ENCODE assay signal across 17 mouse cellular contexts in the genomic region with DNA sequence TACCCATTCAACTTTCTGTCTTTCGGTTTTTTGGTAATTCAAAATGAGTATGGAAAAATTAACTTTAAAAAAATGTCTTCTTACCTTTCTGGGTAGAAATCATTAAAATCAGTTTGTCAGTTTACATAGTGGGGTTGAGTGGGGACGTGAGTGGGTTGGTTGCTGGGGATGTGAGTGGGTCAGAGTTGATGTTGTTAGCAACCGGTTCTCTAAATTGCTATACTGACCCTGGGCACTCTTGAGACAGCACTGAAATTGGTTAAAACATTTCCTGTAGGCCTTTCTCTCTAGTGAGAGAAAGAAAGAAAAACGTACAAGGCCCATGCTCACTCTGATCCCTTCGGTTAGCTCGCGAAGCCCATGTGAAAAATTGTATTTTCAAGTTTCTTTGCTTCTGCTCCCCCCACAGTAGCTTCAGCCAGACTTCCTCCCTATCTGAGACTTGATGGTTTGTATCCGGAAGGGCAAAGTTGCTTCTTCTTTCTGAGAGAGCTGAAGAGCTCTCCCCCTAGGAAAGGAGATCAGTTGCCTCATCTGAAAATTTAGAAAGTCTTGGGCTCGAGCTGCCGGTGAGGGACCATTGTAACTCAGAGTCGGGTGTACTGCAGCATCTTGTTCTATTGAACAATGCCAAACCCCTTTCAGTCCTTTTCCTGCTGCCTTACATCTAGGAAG.
DNase-seq lines count a peak whose midpoint lies in the region; ATAC-seq and TF ChIP-seq lines count a peak whose summit lies in the region.
"Had no signal": no experiment of that assay in that cellular context is flagged by ENCODE, and none has a peak within 500 bp of the region (broad histone marks: within the 10 kb centered on the region; RNA-seq: fewer than 3 reads in every experiment).

No protein-coding gene starts in this region.

- H3K4me1 ChIP-seq in small intestine, adult 2 months (ENCODE audit: control insufficient read depth, insufficient read depth, insufficient read length, low read length) = no peaks in the 10 kb centered on the region
- H3K4me1 ChIP-seq: embryonic facial prominence, embryonic 15.5 days; forebrain, embryonic 13.5 days; liver, embryonic 13.5 days; midbrain, embryonic 15.5 days had no signal

- peak; percentile 31 to 48 for DNase-seq in spleen, postnatal 36 days (ENCODE audit: low spot score in 2 of 2)
- no peak for DNase-seq in spleen, postnatal 10 days (ENCODE audit: low spot score in 2 of 2)
- no peak for DNase-seq in lung, postnatal 25 days (ENCODE audit: low spot score)
- DNase-seq: cerebellum, adult 11-12 months; heart, postnatal 14 days; kidney, adult 8-10 months; kidney, postnatal 4 days; liver, embryonic 13.5 days; lung, postnatal 10 days had no signal

- 79% methylated on average over 11 of the region's 11 CpGs for WGBS in small intestine, adult 2 months

- no peaks in the 10 kb centered on the region for H3K36me3 ChIP-seq in small intestine, adult 2 months (ENCODE audit: control insufficient read depth, insufficient read depth, low read length)
- H3K36me3 ChIP-seq: embryonic facial prominence, embryonic 15.5 days; liver, embryonic 13.5 days; midbrain, embryonic 15.5 days had no signal

- TF ChIP-seq POLR2A in small intestine, adult 2 months (IDR thresholded peaks at IDR 0.05; ENCODE audit: low read depth, low read length) = no peak

- H3K27me3 ChIP-seq in small intestine, adult 2 months (ENCODE audit: control insufficient read depth, insufficient read depth, low read length) = no peaks in the 10 kb centered on the region

- TF ChIP-seq CTCF in small intestine, adult 2 months (IDR thresholded peaks at IDR 0.05; ENCODE audit: extremely low read depth, insufficient read length, insufficient replicate concordance, low read depth, low read length) = no peak

- ATAC-seq in activated CD4-positive, CD25-positive, alpha-beta regulatory T cell, adult 4 months = peak; percentile 30
- ATAC-seq in hematopoietic stem cell, adult 5-6 weeks (replicated peaks in 1 of 2; ENCODE audit: insufficient read depth in 1 of 2, low FRiP score in 2 of 2, low TSS enrichment in 1 of 2, low read depth in 1 of 2, poor library complexity in 2 of 2, severe bottlenecking in 2 of 2) = peak; percentile 32; a peak in 1 of 4 replicates
- ATAC-seq in megakaryocyte-erythroid progenitor cell, adult 5-6 weeks (replicated peaks; ENCODE audit: low FRiP score, low TSS enrichment, poor library complexity, severe bottlenecking) = no peak
- ATAC-seq: forebrain, embryonic 13.5 days; hindbrain, postnatal 0 days; midbrain, embryonic 15.5 days had no signal

- H3K4me3 ChIP-seq in small intestine, adult 2 months (ENCODE audit: low read depth, low read length) = no peak overlapping the region
- H3K4me3 ChIP-seq: embryonic facial prominence, embryonic 15.5 days; forebrain, embryonic 13.5 days; liver, embryonic 13.5 days; midbrain, embryonic 15.5 days had no signal

- H3K27ac ChIP-seq in small intestine, adult 2 months (ENCODE audit: insufficient read depth, low read depth, low read length) = peak overlapping the region; percentile 46
- H3K27ac ChIP-seq: embryonic facial prominence, embryonic 15.5 days; forebrain, embryonic 13.5 days; hindbrain, postnatal 0 days; liver, embryonic 13.5 days; midbrain, embryonic 15.5 days had no signal

Comparison
In these comparisons a context has a peak if more than half of its experiments do, and no peak if none do; other contexts are left out.
1. DNase-seq: peak in spleen, postnatal 36 days (2 of 2); none in spleen, postnatal 10 days (0 of 2) and lung, postnatal 25 days (single experiment).